Mouse (Mus musculus): Measurements from ENCODE around the gene Sipa1l3.

Gene Sipa1l3

DNA sequence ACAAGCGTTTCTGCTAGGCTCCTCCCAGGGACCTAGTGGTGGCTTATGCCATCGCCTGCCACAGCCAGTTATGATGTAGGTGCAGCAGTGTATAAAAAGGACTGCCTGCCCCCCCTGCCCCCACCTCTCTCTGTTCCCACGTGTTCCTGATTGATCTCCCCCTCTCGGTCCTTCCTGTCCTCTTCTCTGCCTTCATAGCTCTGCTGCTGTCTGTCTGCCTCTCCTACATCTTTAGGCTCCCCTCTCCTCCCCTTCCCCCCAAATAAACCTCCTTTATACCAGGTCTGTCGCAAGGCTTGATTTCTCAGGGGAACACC is 150.5 kb downstream of the Sipa1l3 start:
- no peak for DNase-seq

DNA sequence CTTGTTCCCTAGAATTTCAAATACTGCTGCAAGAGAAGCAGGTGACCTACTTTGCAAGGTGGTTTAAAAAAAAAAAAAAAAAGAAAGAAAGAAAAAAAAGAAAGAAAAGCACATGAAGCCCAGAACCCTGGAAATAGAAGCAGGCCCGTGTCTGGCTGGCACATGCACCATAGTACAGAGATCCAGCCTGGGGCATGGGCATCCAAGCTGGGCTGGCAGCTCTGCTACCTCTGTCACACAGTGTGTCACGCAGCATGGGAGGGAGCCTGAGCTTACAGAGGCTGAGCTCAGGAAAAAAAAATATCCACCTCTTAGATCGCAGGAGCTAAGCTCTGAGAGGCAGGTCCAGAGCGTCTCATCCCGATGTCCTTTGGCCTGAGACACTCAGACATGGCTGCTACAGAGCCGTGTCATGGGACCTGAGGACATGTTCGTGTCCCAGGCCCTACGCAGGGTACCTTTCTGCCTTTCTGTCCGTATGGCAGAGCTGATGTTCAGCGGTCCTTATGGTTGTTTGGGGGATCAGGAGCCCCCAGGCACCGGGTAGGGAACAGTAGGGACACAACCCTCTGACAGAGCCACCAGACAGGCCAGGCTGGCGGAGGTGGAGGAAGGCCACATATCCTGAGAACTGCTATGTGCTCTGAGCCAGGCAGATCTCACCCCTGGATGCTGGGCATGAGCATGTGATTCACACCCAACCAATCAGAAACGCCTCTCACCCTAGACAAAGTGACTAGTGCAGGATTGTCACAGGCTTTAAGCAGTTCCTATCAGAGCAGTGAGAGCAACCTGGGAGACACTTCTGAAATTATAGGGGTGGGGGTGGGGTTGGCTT is 151.1 kb downstream of the Sipa1l3 start:
- peak; percentile 53 to 71 for DNase-seq

DNA sequence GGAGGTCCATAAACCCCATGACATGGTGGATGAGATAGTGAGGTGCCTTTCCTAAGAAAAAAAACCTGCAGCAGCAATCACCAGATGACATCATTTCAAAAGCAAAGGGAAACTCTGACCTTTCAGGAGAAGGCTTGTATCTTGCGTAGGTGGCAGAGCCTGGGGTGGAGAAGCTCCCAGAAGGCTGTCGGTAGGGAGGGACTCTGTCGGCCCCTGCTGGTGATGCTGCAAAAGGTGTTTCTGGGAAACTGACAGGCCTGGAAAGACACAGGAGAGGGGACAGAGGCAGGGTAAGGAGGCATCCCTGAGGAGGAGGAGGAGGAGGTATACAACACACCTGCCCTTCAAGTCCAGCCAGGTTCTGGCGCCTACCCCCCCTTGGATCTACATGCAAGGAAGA is 154.4 kb downstream of the Sipa1l3 start:
- peak; percentile 65 to 73 for DNase-seq

DNA sequence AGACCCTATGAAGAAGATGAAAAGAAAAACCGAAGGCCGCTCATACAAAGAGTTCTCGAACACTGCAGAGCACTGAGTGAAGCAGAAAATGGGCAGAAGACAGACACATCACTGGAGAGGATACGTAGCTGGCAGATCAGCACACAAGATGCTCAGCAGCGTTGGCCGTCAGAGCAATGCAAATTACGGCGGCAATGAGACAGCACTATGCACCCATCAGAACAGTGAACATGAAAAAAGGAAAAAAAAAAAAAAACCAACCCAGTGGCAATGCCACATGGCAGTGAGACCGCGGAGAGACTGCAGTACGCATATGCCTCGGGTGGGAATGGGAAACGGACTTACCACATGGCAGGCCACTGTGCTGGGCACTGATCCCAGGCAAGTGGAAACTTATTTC is 156.9 kb downstream of the Sipa1l3 start:
- no peak for DNase-seq

DNA sequence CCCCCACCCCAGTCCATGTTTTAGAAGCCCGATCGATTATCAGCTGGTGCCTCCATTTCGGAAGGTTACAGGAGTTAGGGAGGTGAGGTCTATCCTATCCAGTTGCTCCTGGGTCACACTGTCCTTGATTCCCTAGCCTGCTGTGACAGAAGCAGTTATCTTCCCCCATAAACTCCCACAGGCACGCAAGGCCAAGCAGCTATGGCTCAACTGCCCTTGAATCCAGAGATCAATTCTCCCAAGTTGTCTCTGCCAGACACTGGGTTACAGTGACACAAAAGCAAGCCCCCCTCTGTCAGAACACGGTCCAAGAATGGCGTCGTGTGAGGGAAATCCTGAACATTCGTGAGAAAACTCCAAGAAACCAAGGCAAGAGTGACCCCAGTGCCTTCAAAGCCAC is 163.0 kb downstream of the Sipa1l3 start:
- DNase-seq, result no peak

DNA sequence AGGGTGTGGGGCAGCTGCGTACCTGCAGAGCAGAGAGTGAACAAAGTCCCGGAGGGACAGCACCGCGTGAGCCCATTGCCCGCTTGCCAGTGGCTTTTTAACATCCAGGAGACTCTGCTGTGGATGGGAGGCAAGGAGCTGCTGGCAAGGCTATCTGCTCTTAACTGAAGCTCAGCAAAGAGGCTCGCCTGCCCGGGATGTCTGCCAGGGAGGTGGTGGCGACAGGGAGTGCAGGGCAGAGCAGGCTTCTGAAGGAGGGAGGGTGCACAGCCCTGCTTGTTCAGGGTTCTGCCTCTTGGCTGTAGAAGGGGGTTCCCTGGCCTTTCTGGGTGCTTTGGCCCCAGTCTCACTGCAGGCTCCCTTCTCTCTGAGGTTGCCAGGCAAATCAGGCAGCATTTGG is 164.3 kb downstream of the Sipa1l3 start:
- peak in 1 of 2 experiments; percentile 33 for DNase-seq

DNA sequence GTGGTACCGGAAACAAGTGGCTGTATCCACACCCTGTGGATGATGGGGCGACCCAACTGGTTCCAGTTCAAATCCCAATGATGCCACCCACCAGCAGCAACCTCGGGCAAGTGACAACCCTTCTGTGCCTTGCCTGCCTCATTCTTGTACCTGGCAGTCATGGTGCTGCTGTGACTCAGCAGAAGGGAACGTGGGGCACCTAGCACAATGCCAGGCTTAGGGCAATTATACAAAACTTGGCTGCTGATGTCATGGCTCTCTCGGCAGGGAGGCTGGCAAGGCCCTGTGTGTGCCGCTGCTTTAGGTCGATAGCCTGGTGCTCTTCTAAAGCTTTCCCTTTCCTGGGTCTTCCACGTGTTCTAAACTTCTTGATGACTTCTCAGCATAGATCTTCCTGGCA is 166.2 kb downstream of the Sipa1l3 start:
- peak; percentile 45 to 57 for DNase-seq

DNA sequence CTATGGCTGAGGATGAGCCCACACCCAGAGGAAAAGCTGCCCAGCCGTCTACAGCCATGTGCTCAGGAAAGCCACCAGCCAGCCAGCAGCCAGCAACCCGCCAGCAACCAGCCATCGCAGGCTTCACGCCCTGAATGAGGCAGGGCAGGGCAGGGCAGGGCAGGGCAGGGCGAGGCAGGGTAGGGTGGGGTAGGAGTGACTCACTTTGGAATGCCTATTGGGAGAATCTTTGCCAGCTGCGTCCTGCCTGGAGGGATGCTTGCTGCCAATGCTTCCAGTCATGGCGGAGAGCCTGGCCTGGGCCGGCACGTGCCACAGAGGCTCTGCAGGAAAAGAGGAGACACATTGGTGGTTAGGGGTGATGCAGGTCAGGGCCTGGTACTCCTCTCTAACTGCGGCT is 168.0 kb downstream of the Sipa1l3 start:
- no peak for DNase-seq

DNA sequence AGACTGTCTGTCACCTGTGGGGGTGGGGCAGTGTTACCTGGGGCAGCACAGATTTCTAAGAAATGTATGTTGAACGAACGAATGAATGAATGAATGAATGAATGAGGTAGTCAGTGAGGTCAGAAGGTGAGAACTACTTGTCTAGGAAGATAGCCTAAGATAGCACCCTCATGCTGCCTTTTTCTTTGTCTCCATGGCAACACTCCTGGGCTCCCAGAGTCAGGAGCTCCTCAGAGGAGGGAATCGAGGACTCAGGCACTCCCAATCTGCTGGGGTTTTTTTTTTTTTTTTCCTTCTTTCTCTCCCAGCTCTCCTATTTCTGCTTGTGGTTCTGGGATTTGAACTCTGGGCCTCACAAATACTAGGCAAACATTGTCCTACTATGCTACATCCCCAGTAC is 172.2 kb downstream of the Sipa1l3 start:
- no peak for DNase-seq

DNA sequence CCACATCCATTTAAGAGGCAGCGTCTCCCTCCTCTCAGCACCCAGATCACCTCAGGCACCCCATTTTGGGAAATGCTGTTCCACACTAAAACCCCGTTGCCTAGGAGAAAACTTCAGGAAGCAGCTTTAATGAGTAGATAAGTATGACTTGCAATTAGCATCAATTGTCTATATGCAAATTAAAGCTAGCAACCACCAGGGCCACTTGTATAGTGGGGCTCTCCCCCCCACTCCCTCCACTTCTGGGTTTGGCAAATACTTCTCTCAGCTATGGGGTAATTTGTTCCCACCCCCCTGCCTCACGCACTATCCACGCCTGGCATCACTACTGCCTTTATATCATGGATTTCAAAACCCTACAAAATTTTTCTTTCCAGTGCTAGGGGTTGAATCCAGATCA is 172.9 kb downstream of the Sipa1l3 start:
- no peak for DNase-seq

DNA sequence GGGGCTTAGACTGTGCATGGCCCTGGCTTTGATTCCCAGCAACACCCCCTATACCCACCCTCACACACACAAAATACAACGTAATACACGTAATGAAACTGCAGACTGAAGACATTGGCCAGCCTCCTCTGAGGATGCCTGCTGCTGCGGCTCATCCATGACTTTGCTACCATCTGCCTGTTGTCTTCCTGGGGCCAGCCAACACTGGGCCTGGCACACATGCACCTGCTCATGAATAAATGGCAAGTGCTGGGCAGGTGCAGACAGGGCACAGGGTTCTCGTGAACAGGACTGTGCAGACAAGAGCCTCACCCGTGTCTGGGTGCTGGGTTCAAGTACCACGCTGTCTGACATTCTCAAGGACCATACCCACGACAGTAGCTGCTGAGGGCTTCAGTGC is 174.7 kb downstream of the Sipa1l3 start:
- DNase-seq, result peak; percentile 55

DNA sequence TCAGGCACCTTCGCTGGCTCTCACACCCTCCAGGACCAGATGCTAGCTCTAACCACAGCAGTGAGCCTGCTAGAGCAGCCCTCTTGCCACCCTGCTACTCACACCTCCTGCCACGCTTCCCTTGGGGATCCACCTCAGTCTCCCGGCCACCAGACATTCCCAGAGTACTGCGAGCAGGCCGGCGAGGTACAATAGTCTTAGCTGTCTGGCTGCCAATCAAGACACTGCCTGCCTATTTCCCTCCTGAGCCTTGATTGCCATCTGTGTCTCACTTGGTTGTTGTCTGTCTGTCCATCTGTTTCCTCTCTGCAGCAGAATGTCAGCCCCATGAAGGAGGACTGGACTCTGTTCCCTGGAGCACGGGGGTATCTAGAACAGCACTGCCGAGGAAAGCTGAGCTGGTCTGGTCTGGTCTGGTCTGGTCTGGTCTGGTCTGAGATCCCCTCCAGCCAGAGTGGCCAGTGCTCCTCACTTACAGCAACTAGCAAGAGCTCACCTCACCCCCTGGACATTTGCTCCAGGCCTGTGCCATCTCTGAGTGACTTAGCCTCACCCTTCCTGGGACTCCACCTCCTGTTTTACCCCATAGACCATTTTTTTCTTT is 175.8 kb downstream of the Sipa1l3 start:
- peak; percentile 50 to 57 for DNase-seq

DNA sequence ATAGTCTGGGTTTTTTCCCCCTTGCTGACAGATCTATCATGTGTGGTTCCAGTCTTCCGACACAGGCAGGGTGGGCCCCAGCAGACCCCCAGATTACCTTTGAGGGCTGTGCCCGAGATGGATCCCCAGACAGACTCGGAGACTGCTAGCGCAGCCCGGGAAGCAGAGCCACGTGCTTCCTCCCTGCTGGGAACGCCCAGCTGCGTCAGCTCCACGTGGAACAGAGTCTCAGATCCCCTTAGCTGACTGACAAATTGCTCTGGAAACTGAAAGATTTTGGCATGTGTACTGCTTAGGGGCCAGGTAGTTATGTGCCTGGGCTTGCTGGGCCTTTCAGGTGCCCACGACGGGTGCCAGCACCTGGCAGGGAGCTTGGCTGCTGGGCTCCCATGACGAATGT is 176.7 kb downstream of the Sipa1l3 start:
- no peak for DNase-seq

DNA sequence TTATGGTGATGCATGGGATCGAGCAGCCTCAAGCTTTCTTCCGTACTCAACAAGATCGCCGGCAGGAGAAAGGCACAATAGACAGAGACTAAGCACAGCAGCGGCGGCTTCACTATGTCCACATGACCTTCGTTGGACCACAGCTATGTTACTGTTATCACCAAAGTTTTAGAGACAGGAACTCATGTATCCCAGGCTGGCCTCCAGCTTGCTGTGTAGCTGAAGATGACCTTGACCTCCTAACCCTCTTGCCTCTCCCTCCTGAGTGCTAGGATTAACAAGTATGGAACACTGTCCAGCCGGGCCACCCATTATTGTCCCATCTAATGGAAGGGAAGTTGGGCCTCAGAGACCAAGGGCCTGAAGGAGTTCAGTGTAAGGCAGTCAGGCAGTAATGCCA is 177.6 kb downstream of the Sipa1l3 start:
- DNase-seq, result no peak

DNA sequence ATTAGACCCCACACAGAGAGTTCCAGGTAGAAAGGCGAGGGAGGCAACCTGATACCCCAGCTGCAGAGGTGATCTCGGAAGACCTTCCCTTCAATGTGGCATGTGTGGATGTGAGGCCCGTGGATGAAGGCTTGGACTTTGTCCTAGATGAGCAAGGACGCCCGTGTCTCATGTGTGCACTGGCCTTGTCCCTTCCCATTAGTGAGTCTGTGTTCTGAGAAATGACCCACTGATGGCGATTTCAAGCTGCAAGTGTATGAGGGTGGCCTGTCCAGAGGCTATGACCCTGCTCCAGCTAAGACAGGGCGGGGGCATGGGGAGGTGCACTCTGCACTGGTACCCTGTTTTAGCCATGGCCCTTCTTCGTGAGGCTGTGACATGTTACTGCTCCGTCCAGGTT is 178.2 kb downstream of the Sipa1l3 start:
- no peak for DNase-seq

DNA sequence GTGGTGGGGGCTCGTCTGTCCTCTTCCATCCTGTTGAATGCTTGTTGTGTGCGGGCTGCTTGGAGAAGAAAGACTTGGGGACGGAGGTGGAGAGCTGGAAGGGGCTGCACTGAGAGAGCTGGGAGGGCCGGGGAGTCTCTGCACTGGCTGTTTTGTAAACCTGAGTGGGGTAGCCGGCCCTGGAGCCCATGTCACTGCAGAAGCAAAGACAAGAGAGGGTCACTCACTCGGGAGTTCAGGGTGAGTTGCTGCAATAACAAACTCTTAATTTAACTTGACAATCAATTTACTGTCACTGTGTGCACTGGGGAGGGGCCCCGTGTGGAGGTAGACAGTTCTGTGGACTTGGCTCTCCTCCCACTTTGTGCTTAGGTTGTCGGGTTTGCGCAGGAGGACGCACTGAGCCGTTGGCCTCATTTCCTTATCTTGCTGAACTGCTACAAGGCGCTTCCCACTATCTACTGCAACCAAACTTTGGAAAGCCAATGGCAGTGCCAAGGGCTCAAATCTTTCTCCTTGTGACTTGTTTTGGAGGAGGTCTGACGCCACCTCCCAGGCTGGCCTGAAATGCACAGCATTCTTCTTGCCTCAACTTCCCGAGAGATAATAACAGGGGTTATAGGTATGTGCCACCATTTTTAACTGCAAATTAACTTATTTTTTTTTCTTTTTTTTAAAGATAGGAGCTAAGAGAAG is 179.3 kb downstream of the Sipa1l3 start:
- no peak for DNase-seq

DNA sequence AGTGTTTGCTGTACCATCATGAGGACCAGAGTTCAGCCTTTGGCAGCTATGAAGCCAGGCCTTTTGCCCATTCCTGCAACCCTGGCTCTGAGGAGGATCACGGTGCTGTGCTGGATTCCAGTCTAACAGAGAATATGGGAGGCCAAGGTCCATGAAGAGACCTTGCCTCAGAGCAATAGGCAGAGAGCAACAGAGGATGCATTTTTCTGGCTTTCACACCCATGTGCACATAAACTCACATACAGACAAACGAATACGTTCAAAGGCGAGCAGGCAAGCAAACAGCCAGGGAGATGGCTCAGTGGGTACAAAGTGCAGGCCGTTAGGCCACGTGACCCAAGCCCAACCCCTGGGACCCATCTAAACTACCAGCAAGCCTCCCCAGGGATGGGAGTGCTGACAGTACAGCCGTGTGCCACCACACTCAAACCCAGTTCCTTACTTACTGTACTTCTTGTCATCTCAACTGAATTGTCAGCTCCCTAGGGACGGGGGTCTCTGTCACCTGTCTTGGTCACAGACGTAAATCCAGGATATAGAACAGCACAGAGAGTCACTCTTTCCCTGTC is 180.0 kb downstream of the Sipa1l3 start:
- DNase-seq, result no peak

DNA sequence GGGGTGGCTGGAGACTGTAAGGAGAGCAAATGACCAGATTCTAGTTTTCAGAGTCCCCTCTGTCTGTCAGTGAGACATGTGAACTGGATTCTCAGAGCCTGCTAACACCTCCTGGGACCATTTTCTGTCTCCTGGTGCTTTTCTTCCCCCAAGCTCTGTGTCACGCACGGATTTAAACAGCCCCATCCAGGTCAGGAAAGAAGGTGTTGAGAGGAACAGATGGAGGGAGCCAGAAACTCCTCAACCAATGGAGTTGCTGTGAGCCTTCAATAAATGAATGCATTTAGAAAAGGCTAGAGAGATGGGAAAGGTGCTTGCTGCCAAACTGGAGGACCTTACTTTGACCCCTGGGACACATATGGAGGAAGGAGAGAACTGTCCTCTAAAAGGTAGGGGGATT is 180.7 kb downstream of the Sipa1l3 start:
- DNase-seq, result no peak

DNA sequence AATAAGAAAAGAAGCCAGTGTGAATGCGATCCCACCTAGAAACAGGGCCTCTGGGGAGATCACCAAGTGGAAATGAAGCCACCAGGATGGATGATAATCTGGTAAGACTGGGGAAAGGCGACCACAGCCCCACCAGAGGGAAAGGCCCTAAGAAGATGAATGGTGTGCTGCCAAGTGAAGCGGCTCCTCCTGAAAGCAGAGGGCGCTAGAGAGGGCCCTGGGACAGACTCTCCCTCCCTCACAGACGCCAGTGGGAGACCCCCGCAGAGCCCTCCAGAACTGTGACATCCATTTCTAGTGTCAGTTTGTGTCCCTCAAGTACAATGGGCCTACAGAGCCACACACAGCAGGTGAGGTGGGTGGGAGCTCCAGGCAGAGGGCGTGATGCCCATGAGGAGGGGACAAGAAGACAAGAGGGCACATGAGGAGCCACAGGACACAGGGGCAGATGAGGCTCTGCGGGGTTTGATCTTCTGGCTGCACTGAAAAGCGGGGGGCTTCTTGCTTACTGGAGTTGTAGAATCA is 181.6 kb downstream of the Sipa1l3 start:
- DNase-seq, result no peak

DNA sequence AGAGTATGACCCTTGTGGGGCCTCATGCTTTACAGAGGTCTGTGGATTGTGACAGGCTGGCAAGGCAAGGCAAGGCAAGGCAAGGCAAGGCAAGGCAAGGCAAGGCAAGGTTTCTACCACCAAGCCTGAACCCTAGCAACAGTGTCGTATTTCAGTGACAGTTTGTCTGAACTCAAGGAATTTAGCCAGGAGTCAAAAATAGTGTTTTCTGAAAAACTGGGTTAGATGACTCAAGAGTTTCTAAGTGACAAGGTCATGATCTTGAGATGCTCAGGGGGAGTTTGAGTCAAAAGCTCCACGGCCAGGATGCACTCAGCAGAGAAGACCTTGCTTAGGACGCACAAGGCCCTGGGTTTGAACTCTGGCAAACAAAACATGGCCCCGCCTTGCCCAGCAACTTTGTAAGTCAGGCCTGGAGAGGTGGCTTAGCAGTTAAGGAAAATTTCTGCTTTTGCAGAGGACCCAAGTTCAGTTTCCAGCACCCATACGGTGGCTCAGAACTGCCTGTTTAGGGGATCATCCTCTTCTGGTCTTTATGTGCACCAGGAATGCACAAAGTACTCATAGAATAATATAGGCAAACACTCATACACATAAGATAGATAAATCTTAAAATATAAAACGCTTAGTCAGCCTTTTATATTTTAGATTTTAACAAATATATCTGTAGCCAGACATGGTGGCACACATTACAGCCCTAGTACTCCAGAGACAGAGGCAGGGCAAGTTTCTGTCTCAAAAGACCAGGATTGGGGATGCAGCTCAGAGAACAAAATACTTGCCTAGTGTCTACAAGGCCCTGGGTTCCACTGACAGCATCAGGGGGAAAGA is 182.4 kb downstream of the Sipa1l3 start:
- DNase-seq, result no peak

DNA sequence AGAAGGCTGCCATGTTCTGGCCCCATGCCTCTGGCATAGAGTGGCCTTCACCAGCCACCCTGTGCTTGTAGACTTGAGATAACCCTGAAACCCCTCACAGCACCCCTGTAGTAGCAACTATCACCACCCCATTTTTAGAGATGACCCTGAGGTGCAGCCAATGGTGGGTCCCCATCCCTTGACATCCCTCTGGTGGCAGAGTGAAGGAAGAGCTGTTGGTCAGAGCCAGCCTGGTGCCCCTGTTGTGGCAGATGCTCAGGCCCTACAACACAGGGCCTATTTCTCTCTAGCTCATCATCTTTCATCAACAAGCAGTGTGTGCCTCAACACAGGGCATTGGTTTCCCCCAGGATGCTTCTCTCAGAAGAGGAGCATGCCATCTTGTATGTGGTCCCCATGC is 183.2 kb downstream of the Sipa1l3 start:
- no peak for DNase-seq

DNA sequence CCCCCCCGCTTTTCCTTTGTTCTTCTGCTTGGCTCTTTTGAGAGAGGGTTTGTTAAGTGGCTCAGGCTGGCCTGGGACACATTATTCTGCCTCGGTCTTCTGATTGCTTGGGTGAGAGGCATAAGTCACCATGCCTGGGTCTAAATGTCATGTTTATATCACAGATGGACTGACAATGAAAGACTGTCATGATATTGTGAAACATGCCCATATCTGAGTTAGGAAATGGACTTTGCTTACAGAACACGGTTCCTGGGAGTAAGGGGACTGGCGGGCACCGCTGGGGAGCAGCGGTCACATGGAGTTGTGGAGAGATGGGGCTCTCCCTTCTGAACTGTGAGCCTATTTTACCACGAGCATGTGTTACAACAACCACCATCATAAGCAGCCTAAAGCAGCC is 184.3 kb downstream of the Sipa1l3 start:
- no peak for DNase-seq

DNA sequence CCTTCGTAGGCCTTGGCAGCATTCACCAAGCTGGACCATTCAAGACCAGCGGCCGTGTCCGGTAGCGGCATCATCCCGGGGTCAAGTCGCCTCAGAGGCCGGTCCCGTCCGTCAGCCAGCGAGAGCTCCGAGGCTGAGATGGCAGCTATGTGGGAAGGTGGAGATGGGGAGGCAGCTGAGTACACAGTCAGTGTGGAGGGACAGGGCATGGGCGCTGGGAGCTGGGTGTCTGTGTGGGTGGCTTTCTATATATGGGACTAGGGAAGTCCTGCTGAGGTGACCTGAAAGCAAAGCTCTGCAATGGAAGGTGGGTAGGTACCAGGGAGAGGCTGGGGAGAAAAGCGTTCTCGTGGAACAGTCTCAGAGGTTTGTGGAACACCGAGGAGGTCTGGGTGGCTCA is 189.5 kb downstream of the Sipa1l3 start:
- no peak for DNase-seq
